Mouse (Mus musculus): Measurements from ENCODE around the gene Oas1c. TPM values are rescaled to one million over a fixed set of nuclear protein-coding genes. Genes with fewer than 3 reads are reported as not detected.

Gene Oas1c
- total and polyA plus RNA-seq, 3 experiments, result 1.6 to 3.6 (median 3.6) TPM

DNA sequence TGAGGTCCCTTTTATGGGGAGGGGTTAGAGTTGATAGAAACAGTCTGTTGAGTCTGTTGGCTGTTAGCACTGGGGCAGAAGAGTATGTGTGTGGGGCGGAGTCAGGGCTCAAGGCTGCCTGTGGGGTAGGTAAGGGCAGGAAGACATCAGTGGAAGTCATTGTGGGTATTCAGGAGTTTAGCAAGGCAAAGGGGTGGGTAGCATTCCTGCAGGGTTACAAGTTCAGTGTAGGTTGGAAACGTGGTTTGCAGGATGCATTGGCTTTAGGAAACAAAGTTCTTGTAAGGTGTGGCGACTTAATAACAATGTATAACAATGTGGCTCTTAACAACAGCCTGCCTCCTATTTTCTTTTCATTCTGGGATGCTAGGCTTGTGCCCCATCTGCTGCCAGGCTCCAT lies 61.1 kb downstream of the Oas1c start (continued):
- no peak for TF ChIP-seq NRF1 (IDR thresholded peaks at IDR 0.05; ENCODE audit: low read depth, low read length)
- no peak for TF ChIP-seq MYC (IDR thresholded peaks at IDR 0.05; ENCODE audit: low read depth, low read length)

Other genes with a start within 250 kb of the Oas1c start
- gene Tpcn1, start 223.8 kb downstream of the Oas1c start, total RNA-seq (2012; rRNA removed), result 1.9 and 2.2 TPM in 2 replicates
- 0.90 and 1.0 TPM in 2 replicates for gene Tpcn1, start 223.8 kb downstream of the Oas1c start, total RNA-seq (2014; rRNA removed)
- 4.2 and 5.4 TPM in 2 replicates for gene Tpcn1, start 223.8 kb downstream of the Oas1c start, polyA plus RNA-seq (2012; ENCODE audit: insufficient read length, low read depth)
- gene Iqcd, start 223.5 kb downstream of the Oas1c start, total RNA-seq (2012; rRNA removed), result 0.25 and 0.59 TPM in 2 replicates
- gene Iqcd, start 223.5 kb downstream of the Oas1c start, total RNA-seq (2014; rRNA removed), result not detected in 2 replicates
- gene Iqcd, start 223.5 kb downstream of the Oas1c start, polyA plus RNA-seq (2012; ENCODE audit: insufficient read length, low read depth), result 0.35 and 0.77 TPM in 2 replicates
- gene Rita1, start 199.9 kb downstream of the Oas1c start, total RNA-seq (2012; rRNA removed), result 6.3 and 7.3 TPM in 2 replicates
- 6.2 and 7.3 TPM in 2 replicates for gene Rita1, start 199.9 kb downstream of the Oas1c start, total RNA-seq (2014; rRNA removed)
- 10.2 and 10.8 TPM in 2 replicates for gene Rita1, start 199.9 kb downstream of the Oas1c start, polyA plus RNA-seq (2012; ENCODE audit: insufficient read length, low read depth)
- gene Ddx54, start 199.8 kb downstream of the Oas1c start, total RNA-seq (2012; rRNA removed), result 83.6 and 93.6 TPM in 2 replicates
- 56.6 and 63.7 TPM in 2 replicates for gene Ddx54, start 199.8 kb downstream of the Oas1c start, total RNA-seq (2014; rRNA removed)
- 91.8 and 96.8 TPM in 2 replicates for gene Ddx54, start 199.8 kb downstream of the Oas1c start, polyA plus RNA-seq (2012; ENCODE audit: insufficient read length, low read depth)
- gene Cfap73, start 178.3 kb downstream of the Oas1c start, total RNA-seq (2012; rRNA removed), result not detected in 2 replicates
- gene Cfap73, start 178.3 kb downstream of the Oas1c start, total RNA-seq (2014; rRNA removed), result not detected in 2 replicates
- 0.26 TPM in 1 of 2 replicates, not detected in the other for gene Cfap73, start 178.3 kb downstream of the Oas1c start, polyA plus RNA-seq (2012; ENCODE audit: insufficient read length, low read depth)
- gene Rasal1, start 163.7 kb downstream of the Oas1c start, total RNA-seq (2012; rRNA removed), result 15.6 and 17.7 TPM in 2 replicates
- 11.7 TPM in 2 replicates for gene Rasal1, start 163.7 kb downstream of the Oas1c start, total RNA-seq (2014; rRNA removed)
- 19.6 and 21.4 TPM in 2 replicates for gene Rasal1, start 163.7 kb downstream of the Oas1c start, polyA plus RNA-seq (2012; ENCODE audit: insufficient read length, low read depth)
- 3.2 and 3.9 TPM in 2 replicates for gene Dtx1, start 100.6 kb downstream of the Oas1c start, total RNA-seq (2012; rRNA removed)
- 0.30 and 0.98 TPM in 2 replicates for gene Dtx1, start 100.6 kb downstream of the Oas1c start, total RNA-seq (2014; rRNA removed)
- 2.1 and 2.9 TPM in 2 replicates for gene Dtx1, start 100.6 kb downstream of the Oas1c start, polyA plus RNA-seq (2012; ENCODE audit: insufficient read length, low read depth)
- not detected in 2 replicates for gene Oas2, start 62.7 kb downstream of the Oas1c start, total RNA-seq (2012; rRNA removed)
- not detected in 2 replicates for gene Oas2, start 62.7 kb downstream of the Oas1c start, total RNA-seq (2014; rRNA removed)
- not detected in 2 replicates for gene Oas2, start 62.7 kb downstream of the Oas1c start, polyA plus RNA-seq (2012; ENCODE audit: insufficient read length, low read depth)
- 0.13 and 0.30 TPM in 2 replicates for gene Oas3, start 34.9 kb downstream of the Oas1c start, total RNA-seq (2012; rRNA removed)
- gene Oas3, start 34.9 kb downstream of the Oas1c start, total RNA-seq (2014; rRNA removed), result not detected in 2 replicates
- 0.05 TPM in 1 of 2 replicates, not detected in the other for gene Oas3, start 34.9 kb downstream of the Oas1c start, polyA plus RNA-seq (2012; ENCODE audit: insufficient read length, low read depth)
- not detected in 2 replicates for gene Oas1e, start 17.0 kb downstream of the Oas1c start, total RNA-seq (2012; rRNA removed)
- gene Oas1e, start 17.0 kb downstream of the Oas1c start, total RNA-seq (2014; rRNA removed), result not detected in 2 replicates
- not detected in 2 replicates for gene Oas1e, start 17.0 kb downstream of the Oas1c start, polyA plus RNA-seq (2012; ENCODE audit: insufficient read length, low read depth)
- not detected in 2 replicates for gene Oas1f, start 34.9 kb upstream of the Oas1c start, total RNA-seq (2012; rRNA removed)
- gene Oas1f, start 34.9 kb upstream of the Oas1c start, total RNA-seq (2014; rRNA removed), result not detected in 2 replicates
- not detected in 2 replicates for gene Oas1f, start 34.9 kb upstream of the Oas1c start, polyA plus RNA-seq (2012; ENCODE audit: insufficient read length, low read depth)
- gene Oas1h, start 48.9 kb upstream of the Oas1c start, total RNA-seq (2012; rRNA removed), result not detected in 2 replicates
- not detected in 2 replicates for gene Oas1h, start 48.9 kb upstream of the Oas1c start, total RNA-seq (2014; rRNA removed)
- not detected in 2 replicates for gene Oas1h, start 48.9 kb upstream of the Oas1c start, polyA plus RNA-seq (2012; ENCODE audit: insufficient read length, low read depth)
- 0.17 TPM in 1 of 2 replicates, not detected in the other for gene Oas1g, start 75.1 kb upstream of the Oas1c start, total RNA-seq (2012; rRNA removed)
- gene Oas1g, start 75.1 kb upstream of the Oas1c start, total RNA-seq (2014; rRNA removed), result 0.19 TPM in 1 of 2 replicates, not detected in the other
- not detected in 2 replicates for gene Oas1g, start 75.1 kb upstream of the Oas1c start, polyA plus RNA-seq (2012; ENCODE audit: insufficient read length, low read depth)
- gene Oas1a, start 95.0 kb upstream of the Oas1c start, total RNA-seq (2012; rRNA removed), result 2.6 and 2.7 TPM in 2 replicates
- 1.6 and 1.7 TPM in 2 replicates for gene Oas1a, start 95.0 kb upstream of the Oas1c start, total RNA-seq (2014; rRNA removed)
- gene Oas1a, start 95.0 kb upstream of the Oas1c start, polyA plus RNA-seq (2012; ENCODE audit: insufficient read length, low read depth), result 1.1 and 1.3 TPM in 2 replicates
- gene Oas1d, start 102.0 kb upstream of the Oas1c start, total RNA-seq (2012; rRNA removed), result not detected in 2 replicates
- not detected in 2 replicates for gene Oas1d, start 102.0 kb upstream of the Oas1c start, total RNA-seq (2014; rRNA removed)
- gene Oas1d, start 102.0 kb upstream of the Oas1c start, polyA plus RNA-seq (2012; ENCODE audit: insufficient read length, low read depth), result not detected in 2 replicates
- gene Rph3a, start 197.6 kb upstream of the Oas1c start, total RNA-seq (2012; rRNA removed), result not detected in 2 replicates
- not detected in 2 replicates for gene Rph3a, start 197.6 kb upstream of the Oas1c start, total RNA-seq (2014; rRNA removed)
- gene Rph3a, start 197.6 kb upstream of the Oas1c start, polyA plus RNA-seq (2012; ENCODE audit: insufficient read length, low read depth), result not detected in 2 replicates